Mouse (Mus musculus): ENCODE measurements at regions not wholly inside any gene's neighbourhood (a gene's known extent, or its start where the extent isn't known, plus 50 kb on each side); places are given as distances from the start of the nearest gene placed in this dataset.
A peak's percentile ranks its signal among the peaks of the same experiment; 100 is the strongest.

GRCm38 (mm10) chr9:46509458-46509857 is 189.7 kb upstream of the 4931429L15Rik start:
- Histone ChIP-seq H3K9ac (replicated peaks; ENCODE audit: low read depth, low read length) (no peak overlapping the region), H3K4me1 (replicated peaks; ENCODE audit: control insufficient read depth, insufficient read depth, low read length) (peaks cover 22% of the 10 kb centered on the region), H3K27ac (ENCODE audit: low read length) (peak overlapping the region; percentile 18; the same call in 1 of the 2 replicates), H3K27me3 (replicated peaks; ENCODE audit: control insufficient read depth, insufficient read depth, low read length) (no peaks in the 10 kb centered on the region), H3K4me3 (replicated peaks; ENCODE audit: low read length) (no peak overlapping the region), H3K36me3 (ENCODE audit: control insufficient read depth, insufficient read depth) (no peaks in the 10 kb centered on the region), H3K4me2 (ENCODE audit: low read length) (no peak overlapping the region), H3K9me3 (ENCODE audit: control insufficient read depth, low read length) (no peaks in the 10 kb centered on the region)
- ATAC-seq: peak; percentile 72; the same call in 1 of the 2 replicates
- 16% methylated on average over 5 of the region's 5 CpGs for WGBS

- no peak overlapping the region for H3K4me3 ChIP-seq (replicated peaks; ENCODE audit: low read length)
- 89% methylated on average over 4 of the region's 4 CpGs for WGBS
- no peak for ATAC-seq
- H3K36me3 ChIP-seq (ENCODE audit: control insufficient read depth, insufficient read depth): no peaks in the 10 kb centered on the region
- no peak overlapping the region for H3K27ac ChIP-seq (ENCODE audit: low read length)
- H3K4me1 ChIP-seq (replicated peaks; ENCODE audit: control insufficient read depth, insufficient read depth, low read length): peaks cover 35% of the 10 kb centered on the region
- no peak overlapping the region for H3K9ac ChIP-seq (replicated peaks; ENCODE audit: low read depth, low read length)
- no peaks in the 10 kb centered on the region for H3K27me3 ChIP-seq (replicated peaks; ENCODE audit: control insufficient read depth, insufficient read depth, low read length)
- H3K9me3 ChIP-seq (ENCODE audit: control insufficient read depth, low read length): no peaks in the 10 kb centered on the region
- H3K4me2 ChIP-seq (ENCODE audit: low read length): no peak overlapping the region
Observed at GRCm38 (mm10) chr9:46507036-46507435, 187.2 kb upstream of the 4931429L15Rik start.

- 13% methylated on average over 12 of the region's 12 CpGs for WGBS
- no peak for ATAC-seq
- 0 out of 2 replicates have a peak, but pooled peaks cover 3% of the 10 kb centered on the region for H3K27me3 ChIP-seq (replicated peaks; ENCODE audit: control insufficient read depth, insufficient read depth, low read length)
- no peak overlapping the region for H3K9ac ChIP-seq (replicated peaks; ENCODE audit: low read depth, low read length)
- no peak overlapping the region for H3K4me2 ChIP-seq (ENCODE audit: low read length)
- H3K9me3 ChIP-seq (ENCODE audit: control insufficient read depth, low read length): no peaks in the 10 kb centered on the region
- H3K4me1 ChIP-seq (replicated peaks; ENCODE audit: control insufficient read depth, insufficient read depth, low read length): peaks cover 18% of the 10 kb centered on the region
- no peak overlapping the region for H3K4me3 ChIP-seq (replicated peaks; ENCODE audit: low read length)
- no peak overlapping the region for H3K27ac ChIP-seq (ENCODE audit: low read length)
- no peaks in the 10 kb centered on the region for H3K36me3 ChIP-seq (ENCODE audit: control insufficient read depth, insufficient read depth)
Observed at GRCm38 (mm10) chr9:46504536-46504935, 184.8 kb upstream of the 4931429L15Rik start.

GRCm38 (mm10) chr9:46504133-46504416 is 184.3 kb upstream of the 4931429L15Rik start:
- no peaks in the 10 kb centered on the region for H3K9me3 ChIP-seq (ENCODE audit: control insufficient read depth, low read length)
- H3K9ac ChIP-seq (replicated peaks; ENCODE audit: low read depth, low read length): no peak overlapping the region
- 6% methylated on average over 3 of the region's 3 CpGs for WGBS
- H3K27me3 ChIP-seq (replicated peaks; ENCODE audit: control insufficient read depth, insufficient read depth, low read length): 0 out of 2 replicates have a peak, but pooled peaks cover 3% of the 10 kb centered on the region
- ATAC-seq: peak; percentile 41
- peak overlapping the region; percentile 66 for H3K27ac ChIP-seq (ENCODE audit: low read length)
- no peaks in the 10 kb centered on the region for H3K36me3 ChIP-seq (ENCODE audit: control insufficient read depth, insufficient read depth)
- peaks cover 16% of the 10 kb centered on the region for H3K4me1 ChIP-seq (replicated peaks; ENCODE audit: control insufficient read depth, insufficient read depth, low read length)
- H3K4me2 ChIP-seq (ENCODE audit: low read length): peak overlapping the region; percentile 25
- no peak overlapping the region for H3K4me3 ChIP-seq (replicated peaks; ENCODE audit: low read length)

GRCm38 (mm10) chr9:46503321-46504132 is 183.7 kb upstream of the 4931429L15Rik start:
- Histone ChIP-seq H3K4me2 (ENCODE audit: low read length) (no peak overlapping the region; the same call in 1 of the 2 replicates), H3K36me3 (ENCODE audit: control insufficient read depth, insufficient read depth) (no peaks in the 10 kb centered on the region), H3K9ac (replicated peaks; ENCODE audit: low read depth, low read length) (no peak overlapping the region), H3K4me1 (replicated peaks; ENCODE audit: control insufficient read depth, insufficient read depth, low read length) (peaks cover 16% of the 10 kb centered on the region), H3K27me3 (replicated peaks; ENCODE audit: control insufficient read depth, insufficient read depth, low read length) (0 out of 2 replicates have a peak, but pooled peaks cover 3% of the 10 kb centered on the region), H3K27ac (ENCODE audit: low read length) (peak overlapping the region; percentile 66), H3K4me3 (replicated peaks; ENCODE audit: low read length) (no peak overlapping the region), H3K9me3 (ENCODE audit: control insufficient read depth, low read length) (no peaks in the 10 kb centered on the region)
- WGBS: 43% methylated on average over 8 of the region's 8 CpGs
- peak; percentile 73 for ATAC-seq

GRCm38 (mm10) chr9:46499426-46499825 is 179.6 kb upstream of the 4931429L15Rik start:
- H3K36me3 ChIP-seq (ENCODE audit: control insufficient read depth, insufficient read depth): no peaks in the 10 kb centered on the region
- H3K27ac ChIP-seq (ENCODE audit: low read length): no peak overlapping the region
- H3K9ac ChIP-seq (replicated peaks; ENCODE audit: low read depth, low read length): no peak overlapping the region
- H3K4me2 ChIP-seq (ENCODE audit: low read length): no peak overlapping the region
- H3K4me3 ChIP-seq (replicated peaks; ENCODE audit: low read length): no peak overlapping the region
- peaks cover 13% of the 10 kb centered on the region for H3K4me1 ChIP-seq (replicated peaks; ENCODE audit: control insufficient read depth, insufficient read depth, low read length)
- ATAC-seq: no peak
- no peaks in the 10 kb centered on the region for H3K9me3 ChIP-seq (ENCODE audit: control insufficient read depth, low read length)
- 0 out of 2 replicates have a peak, but pooled peaks cover 3% of the 10 kb centered on the region for H3K27me3 ChIP-seq (replicated peaks; ENCODE audit: control insufficient read depth, insufficient read depth, low read length)
- 30% methylated on average over 2 of the region's 2 CpGs for WGBS

- Histone ChIP-seq H3K9ac (replicated peaks; ENCODE audit: low read depth, low read length) (no peak overlapping the region), H3K4me1 (replicated peaks; ENCODE audit: control insufficient read depth, insufficient read depth, low read length) (peaks cover 7% of the 10 kb centered on the region), H3K27ac (ENCODE audit: low read length) (no peak overlapping the region), H3K36me3 (ENCODE audit: control insufficient read depth, insufficient read depth) (no peaks in the 10 kb centered on the region), H3K9me3 (ENCODE audit: control insufficient read depth, low read length) (no peaks in the 10 kb centered on the region), H3K4me3 (replicated peaks; ENCODE audit: low read length) (no peak overlapping the region), H3K27me3 (replicated peaks; ENCODE audit: control insufficient read depth, insufficient read depth, low read length) (0 out of 2 replicates have a peak, but pooled peaks cover 3% of the 10 kb centered on the region), H3K4me2 (ENCODE audit: low read length) (no peak overlapping the region)
- no peak for ATAC-seq
- 45% methylated on average over 5 of the region's 5 CpGs for WGBS
Observed at GRCm38 (mm10) chr9:46498861-46499260, 179.1 kb upstream of the 4931429L15Rik start.

- no peaks in the 10 kb centered on the region for H3K9me3 ChIP-seq (ENCODE audit: control insufficient read depth, low read length)
- no peak overlapping the region for H3K27ac ChIP-seq (ENCODE audit: low read length)
- H3K4me1 ChIP-seq (replicated peaks; ENCODE audit: control insufficient read depth, insufficient read depth, low read length): no peaks in the 10 kb centered on the region; the same call in 1 of the 2 replicates
- H3K4me3 ChIP-seq (replicated peaks; ENCODE audit: low read length): no peak overlapping the region
- H3K27me3 ChIP-seq (replicated peaks; ENCODE audit: control insufficient read depth, insufficient read depth, low read length): 0 out of 2 replicates have a peak, but pooled peaks cover 2% of the 10 kb centered on the region
- H3K9ac ChIP-seq (replicated peaks; ENCODE audit: low read depth, low read length): no peak overlapping the region
- no peaks in the 10 kb centered on the region for H3K36me3 ChIP-seq (ENCODE audit: control insufficient read depth, insufficient read depth)
- WGBS: 68% methylated on average over 6 of the region's 6 CpGs
- no peak overlapping the region for H3K4me2 ChIP-seq (ENCODE audit: low read length)
- no peak for ATAC-seq
Observed at GRCm38 (mm10) chr9:46495276-46495675, 175.5 kb upstream of the 4931429L15Rik start.

- peak overlapping the region; percentile 70 for H3K27ac ChIP-seq (ENCODE audit: low read length)
- no peaks in the 10 kb centered on the region for H3K36me3 ChIP-seq (ENCODE audit: control insufficient read depth, insufficient read depth)
- peak; percentile 52 for ATAC-seq
- no peaks in the 10 kb centered on the region for H3K9me3 ChIP-seq (ENCODE audit: control insufficient read depth, low read length)
- 21% methylated on average over 5 of the region's 5 CpGs for WGBS
- H3K4me2 ChIP-seq (ENCODE audit: low read length): peak overlapping the region; percentile 20
- H3K4me3 ChIP-seq (replicated peaks; ENCODE audit: low read length): no peak overlapping the region
- peaks cover 18% of the 10 kb centered on the region for H3K4me1 ChIP-seq (replicated peaks; ENCODE audit: control insufficient read depth, insufficient read depth, low read length)
- no peak overlapping the region for H3K9ac ChIP-seq (replicated peaks; ENCODE audit: low read depth, low read length)
- H3K27me3 ChIP-seq (replicated peaks; ENCODE audit: control insufficient read depth, insufficient read depth, low read length): no peaks in the 10 kb centered on the region
Observed at GRCm38 (mm10) chr9:46482859-46483443, 163.2 kb upstream of the 4931429L15Rik start.
